Mouse (Mus musculus) adipose tissue, adult 10 weeks (tissue): ENCODE results near the gene Kdm5a. TPM values are rescaled to one million over a fixed set of nuclear protein-coding genes. Genes with fewer than 3 reads are reported as not detected.

Experiments
- polyA plus RNA-seq: library from polyadenylated mRNA; stranded (reverse); fragments of 350-450 nt; fragmentation: Illumina TruSeq; extraction: RNeasy Lipid Tissue Mini Kit (QIAGEN cat#74804); gene quantifications from one replicate; pipeline ENCODE4 v1.2.3, GENCODE M21; 2014; ENCODE audit warnings: low read depth, low replicate concordance

Gene Kdm5a
- polyA plus RNA-seq: 24.2 TPM

GRCm38 (mm10) chr6:120363688-120364522 is at the start of gene Kdm5a, which contains the start of gene Ccdc77:
Gene Kdm5a (plus strand): TSS chr6:120364124.
Gene Ccdc77 (minus strand): TSS chr6:120364374.

GRCm38 (mm10) chr6:120463086-120463871 is 99.4 kb downstream of the Kdm5a start, which contains the start of gene Il17ra:
Gene Il17ra (plus strand): TSS chr6:120463247.

GRCm38 (mm10) chr6:120493374-120494181 is 129.7 kb downstream of the Kdm5a start, which contains the start of gene Tmem121b:
Gene Tmem121b (minus strand): TSS chr6:120493807.

Other genes with a start within 250 kb of the Kdm5a start
- not detected for gene D330020A13Rik, start 69.8 kb upstream of the Kdm5a start, polyA plus RNA-seq
- 1.5 TPM for gene B4galnt3, start 69.6 kb upstream of the Kdm5a start, polyA plus RNA-seq
- 17.3 TPM for gene Ccdc77, start 250 bp downstream of the Kdm5a start, polyA plus RNA-seq
- gene Il17ra, start 99.1 kb downstream of the Kdm5a start, polyA plus RNA-seq: 7.4 TPM
- not detected for gene Tmem121b, start 129.7 kb downstream of the Kdm5a start, polyA plus RNA-seq
- gene Hdhd5, start 167.2 kb downstream of the Kdm5a start, polyA plus RNA-seq: 20.7 TPM